Mouse (Mus musculus) left cerebral cortex, adult 9 months (tissue): ENCODE results near the gene Sdad1.
A peak's percentile ranks its signal among the peaks of the same experiment; 100 is the strongest.

Source experiments
- DNase-seq, 2 experiments: peaks; one replicate each; pipeline ENCODE4 v3.0.0; 2022; ENCODE audit warnings: low spot score in 2 of 2

Gene Sdad1

DNA sequence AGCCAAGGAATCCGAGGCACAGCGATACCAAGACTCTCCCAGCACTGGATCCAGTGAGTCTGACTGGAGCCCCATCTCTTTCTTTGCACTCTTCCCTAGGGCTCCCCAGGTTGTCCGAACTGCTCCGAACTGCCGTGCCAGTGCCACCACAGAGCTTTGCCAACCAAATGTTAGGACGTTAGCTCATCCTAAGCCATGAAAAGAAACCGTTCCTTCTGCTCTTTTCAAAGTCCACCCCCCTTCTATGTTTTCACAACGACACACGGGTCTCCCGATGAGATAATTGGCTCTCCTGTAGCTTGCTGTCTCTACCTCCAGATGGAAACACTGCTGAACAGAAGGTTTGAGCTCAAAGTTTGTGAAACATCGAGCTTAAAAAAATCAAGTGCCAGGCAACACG lies 69.5 kb downstream of the Sdad1 start:
- peak in 1 of 2 experiments; percentile 31 for DNase-seq

GRCm38 (mm10) chr5:92239333-92240232 lies 70.7 kb downstream of the Sdad1 start:
- DNase-seq = peak; percentile 15 to 85

DNA sequence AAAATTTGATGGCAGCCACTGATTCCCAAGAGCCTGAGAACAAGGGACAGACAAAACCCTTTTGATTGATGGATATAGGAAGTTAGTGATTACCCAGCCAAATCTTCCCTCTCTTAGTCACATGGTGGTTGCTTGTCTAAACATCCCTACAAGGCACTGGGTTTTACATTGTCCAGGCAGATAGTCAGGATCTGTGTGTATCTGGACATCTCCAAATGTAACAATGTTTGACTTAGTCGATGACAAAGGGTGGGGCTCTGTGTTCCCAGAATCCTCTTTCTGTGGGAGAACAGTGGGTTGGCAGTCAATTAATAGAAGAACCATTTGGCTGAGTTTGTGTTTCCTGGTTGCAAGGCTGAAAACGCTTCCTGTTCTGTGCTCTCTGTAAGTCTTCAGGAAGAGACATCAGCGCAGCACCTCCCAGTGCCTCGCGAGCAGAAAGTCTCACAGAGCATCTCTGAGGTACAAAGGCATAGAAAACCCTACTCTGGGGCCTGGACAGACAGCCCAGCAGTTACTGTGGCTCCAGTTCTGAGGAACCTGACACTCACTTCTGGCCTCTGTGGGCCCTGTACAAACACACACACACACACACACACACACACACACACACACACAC lies 75.2 kb downstream of the Sdad1 start:
- DNase-seq = no peak
